Mouse (Mus musculus) inflammation-experienced regulatory T-cells (primary cell): Measurements from ENCODE around the gene Ptpn11. TPM values are rescaled to one million over a fixed set of nuclear protein-coding genes. Genes with fewer than 3 reads are reported as not detected.

Experiments used
- polyA plus RNA-seq, 2 experiments: library from polyadenylated mRNA; unstranded; fragments of 100-300 nt; shearing (Covaris generic); gene quantifications; one replicate each; pipeline ENCODE4 v1.2.1; 2017

The Ptpn11 gene
- polyA plus RNA-seq, result 10 to 100 TPM; 21.7 to 28.6 TPM

GRCm38 (mm10) chr5:121190836-121191583, at the start of gene Ptpn11:
TSS of gene Ptpn11 (minus strand) at chr5:121191397.

GRCm38 (mm10) chr5:121219980-121220731, 29.0 kb upstream of the Ptpn11 start, which contains the start of gene Hectd4:
TSS of gene Hectd4 (plus strand) at chr5:121220219.

GRCm38 (mm10) chr5:121204132-121205089, 13.2 kb upstream of the Ptpn11 start, which contains the start of gene Rpl6:
TSS of gene Rpl6 (plus strand) at chr5:121204481.

Other genes starting within 250 kb of the Ptpn11 start
- gene Rph3a, start 181.3 kb downstream of the Ptpn11 start, polyA plus RNA-seq, result 1 to 10 TPM in 1 of 2 experiments, under 1 TPM in 1; 0.33 to 1.1 TPM
- 100 to 1,000 TPM; 708 to 785 TPM for gene Rpl6, start 13.1 kb upstream of the Ptpn11 start, polyA plus RNA-seq
- 1 to 10 TPM; 9.0 to 9.3 TPM for gene Hectd4, start 28.8 kb upstream of the Ptpn11 start, polyA plus RNA-seq
- gene Trafd1, start 194.2 kb upstream of the Ptpn11 start, polyA plus RNA-seq, result 10 to 100 TPM; 51.1 to 53.6 TPM
- gene Naa25, start 206.5 kb upstream of the Ptpn11 start, polyA plus RNA-seq, result 10 to 100 TPM; 32.9 to 45.0 TPM